Mouse (Mus musculus) common myeloid progenitor, adult 5-6 weeks (primary cell): ENCODE results near the gene Fam187a. TPM values are rescaled to one million over a fixed set of nuclear protein-coding genes. Genes with fewer than 3 reads are reported as not detected.
A peak's percentile ranks its signal among the peaks of the same experiment; 100 is the strongest.

Experiments
- ATAC-seq: replicated peaks from 2 replicates; pipeline ENCODE4 v1.8.0; 2016; ENCODE audit warnings: low read depth, mild to moderate bottlenecking, moderate TSS enrichment, inconsistent platforms; ENCODE audit not compliant: poor library complexity, severe bottlenecking
- total RNA-seq: library from RNA; stranded (forward); fragments of 200-1000, 187-1606 nt; gene quantifications from 2 replicates; pipeline ENCODE4 v1.2.3, GENCODE M21; 2017

Gene Fam187a
- total RNA-seq, 1 experiment from 2014 or later: not detected

DNA sequence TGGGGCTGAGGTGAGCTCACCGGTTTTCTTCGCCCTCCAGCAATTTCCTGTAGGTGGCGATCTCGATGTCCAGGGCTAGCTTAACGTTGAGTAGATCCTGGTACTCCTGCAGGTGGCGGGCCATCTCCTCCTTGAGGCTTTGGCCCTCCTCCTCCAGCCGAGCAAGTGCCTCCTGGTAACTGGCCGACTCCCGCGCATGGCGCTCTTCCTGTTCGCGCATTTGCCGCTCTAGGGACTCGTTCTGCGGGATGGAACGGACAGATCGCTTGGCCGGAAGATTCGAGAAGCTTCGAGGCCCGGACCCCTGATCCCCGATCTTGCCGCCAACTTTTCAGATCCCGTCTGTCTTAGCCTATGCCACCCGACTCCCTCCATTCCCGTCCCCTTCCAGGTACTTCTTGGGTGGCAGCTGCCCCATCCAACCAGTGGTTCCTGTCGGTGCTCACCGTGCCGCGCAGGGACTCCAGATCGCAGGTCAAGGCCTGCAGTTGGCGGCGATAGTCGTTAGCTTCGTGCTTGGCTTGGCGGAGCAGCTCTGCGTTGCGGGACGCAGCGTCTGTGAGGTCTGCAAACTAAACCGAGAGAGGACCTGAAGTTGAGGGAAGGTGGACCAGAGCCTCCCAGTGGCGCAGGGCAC is 8.2 kb downstream of the Fam187a start:
- ATAC-seq: peak; percentile 89

DNA sequence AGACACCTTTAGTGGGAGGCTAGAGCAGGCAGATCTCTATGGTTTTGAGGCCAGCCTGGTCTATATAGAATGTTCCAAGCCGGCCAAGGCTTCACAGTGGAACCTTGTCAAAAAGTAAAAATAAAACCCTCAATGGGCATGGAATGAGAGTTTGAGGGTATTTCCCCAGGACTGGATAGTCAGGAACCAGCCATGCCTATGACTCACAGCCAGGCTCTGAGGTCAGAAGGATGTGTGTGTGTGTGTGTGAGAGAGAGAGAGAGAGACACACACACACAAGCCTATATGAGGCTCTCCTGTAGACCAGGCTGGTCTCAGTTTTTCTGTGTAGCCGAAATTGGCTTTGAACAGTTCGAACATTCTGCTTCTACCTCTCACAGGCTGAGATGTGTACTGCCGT is 9.7 kb downstream of the Fam187a start:
- ATAC-seq: no peak

GRCm38 (mm10) chr11:102895779-102896178 is 10.8 kb downstream of the Fam187a start:
- no peak; the same call in 1 of the 2 replicates for ATAC-seq

DNA sequence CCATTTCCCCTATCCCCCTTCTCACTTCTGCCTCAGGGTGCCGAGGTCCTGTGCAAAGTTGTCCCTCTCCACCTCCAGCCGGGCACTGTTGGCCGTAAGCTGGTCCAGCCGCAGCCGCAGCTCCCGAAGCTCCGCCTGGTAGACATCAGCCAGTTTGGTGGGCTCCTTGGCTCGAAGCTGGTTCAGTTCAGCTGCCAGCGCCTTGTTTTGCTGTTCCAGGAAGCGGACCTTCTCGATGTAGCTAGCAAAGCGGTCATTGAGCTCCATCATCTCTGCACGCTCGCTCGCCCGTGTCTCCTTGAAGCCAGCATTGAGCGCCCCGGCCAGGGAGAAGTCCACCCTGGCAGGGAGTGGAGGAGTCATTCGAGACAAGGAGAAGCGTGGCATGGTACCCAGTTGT is 11.7 kb downstream of the Fam187a start:
- no peak for ATAC-seq

DNA sequence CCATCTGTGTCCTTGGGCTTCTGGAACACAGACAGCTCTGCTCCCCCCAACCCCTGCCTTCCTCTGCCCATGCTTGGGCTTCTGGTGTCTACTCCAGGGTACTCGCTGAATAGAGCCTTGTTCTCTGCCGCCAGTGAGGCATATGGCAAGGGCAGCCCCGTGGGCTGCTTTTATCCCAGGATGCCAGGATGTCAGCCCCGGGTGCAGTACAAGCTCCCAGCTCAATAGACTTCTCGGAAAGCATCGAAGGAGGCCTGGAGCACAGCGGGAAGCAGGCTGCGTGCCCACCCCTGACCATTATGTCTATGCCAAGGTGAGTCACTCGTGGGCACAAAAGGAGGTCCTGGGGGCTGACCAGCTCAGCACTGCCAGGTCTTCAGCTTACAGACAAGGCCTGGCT is 13.4 kb downstream of the Fam187a start:
- no peak for ATAC-seq

DNA sequence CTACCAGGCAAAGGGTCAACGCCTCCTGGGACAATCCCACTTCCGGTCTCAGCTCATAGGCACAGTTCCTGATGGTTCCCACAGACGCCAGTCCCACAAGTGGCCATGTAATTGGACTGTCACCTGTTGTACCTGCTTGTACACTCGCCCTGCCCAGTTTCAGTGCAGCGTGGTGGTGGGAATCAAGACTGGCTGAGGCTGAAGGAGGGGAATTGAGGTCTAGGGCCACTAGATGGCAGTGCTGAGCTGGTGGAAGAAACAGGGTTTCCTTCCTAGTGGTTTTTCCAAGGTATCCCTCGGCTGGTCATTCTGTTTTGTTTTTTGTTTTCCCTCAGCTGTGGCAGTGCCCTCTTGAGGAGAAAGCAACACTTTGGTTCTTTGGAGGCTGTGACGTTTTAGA is 15.8 kb downstream of the Fam187a start, which contains the start of gene Gfap:
Gene Gfap (minus strand): TSS at position 150 of the 400 bp plus-strand sequence.
- peak; percentile 81 for ATAC-seq

- ATAC-seq: 0 out of 2 replicates have a peak, but pooled peaks have one; percentile 1
Measured at GRCm38 (mm10) chr11:102901199-102901598, 16.2 kb downstream of the Fam187a start.

GRCm38 (mm10) chr11:102902107-102902506 is 17.1 kb downstream of the Fam187a start:
- no peak for ATAC-seq

GRCm38 (mm10) chr11:102903654-102904053 is 18.7 kb downstream of the Fam187a start:
- no peak for ATAC-seq

GRCm38 (mm10) chr11:102911376-102911775 is 26.4 kb downstream of the Fam187a start:
- no peak for ATAC-seq

- ATAC-seq: no peak
Measured at GRCm38 (mm10) chr11:102915380-102915779, 30.4 kb downstream of the Fam187a start.

GRCm38 (mm10) chr11:102918077-102918476 is 33.1 kb downstream of the Fam187a start:
- no peak for ATAC-seq

DNA sequence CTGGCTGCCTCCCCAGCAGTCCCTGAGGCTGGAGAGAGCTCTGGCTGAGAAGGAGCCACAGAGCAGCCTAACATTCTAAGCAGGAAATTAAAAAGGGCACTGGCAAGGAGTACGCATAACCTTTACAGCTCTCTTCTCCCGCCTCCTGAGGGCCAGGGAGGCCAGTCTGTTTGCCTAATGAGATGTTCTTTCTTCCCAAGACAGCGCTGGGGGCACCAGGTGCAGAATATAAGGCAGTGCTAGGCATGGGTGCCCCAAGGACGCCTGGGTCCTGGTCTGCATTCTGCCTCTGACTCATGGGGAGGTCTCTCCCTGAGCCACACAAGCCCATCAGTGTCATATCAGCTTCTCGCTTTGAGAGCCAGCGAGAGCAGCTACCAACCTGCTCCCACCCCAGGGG is 36.5 kb downstream of the Fam187a start:
- no peak for ATAC-seq

DNA sequence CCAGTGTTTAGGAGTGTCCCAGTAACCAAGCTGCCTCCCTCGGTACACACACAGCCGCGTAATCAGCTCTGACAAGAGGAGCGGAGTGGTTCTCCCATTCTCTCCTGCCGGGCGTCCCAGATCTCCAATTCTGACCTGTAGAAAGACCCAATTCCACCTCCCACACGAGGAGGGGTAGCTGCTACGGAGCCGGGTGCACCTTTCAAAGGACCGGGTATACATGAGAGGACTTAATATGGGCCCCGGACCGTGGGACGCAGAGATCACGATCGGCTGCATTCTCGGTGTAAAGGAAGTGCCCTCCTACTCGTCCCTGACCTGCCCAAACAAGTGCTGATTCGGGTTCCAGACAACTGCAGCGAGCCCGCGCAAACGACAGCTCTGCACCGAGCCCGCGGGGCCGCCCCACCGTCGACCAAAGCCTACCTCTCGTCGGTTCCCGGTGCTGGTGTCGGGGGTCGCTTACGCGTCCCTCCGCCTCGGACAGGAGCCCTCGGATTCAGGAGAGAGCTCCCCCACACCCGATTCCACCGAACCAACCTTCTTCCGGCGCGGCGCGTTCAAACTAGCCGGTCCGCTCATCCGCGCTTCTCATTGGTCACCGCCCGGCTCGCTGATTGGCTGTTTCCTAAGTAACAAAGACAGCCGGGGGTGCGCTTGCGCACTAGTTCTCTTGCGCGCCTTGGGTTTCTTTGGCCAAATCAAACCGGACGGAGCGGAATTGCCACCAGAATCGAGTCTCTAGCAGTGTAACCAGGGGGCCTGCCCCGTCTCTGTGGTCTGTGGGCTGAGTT is 39.8 kb downstream of the Fam187a start, which contains the start of gene Kif18b:
Gene Kif18b (minus strand): TSS at position 568 of the 794 bp plus-strand sequence.
- ATAC-seq: peak; percentile 95

DNA sequence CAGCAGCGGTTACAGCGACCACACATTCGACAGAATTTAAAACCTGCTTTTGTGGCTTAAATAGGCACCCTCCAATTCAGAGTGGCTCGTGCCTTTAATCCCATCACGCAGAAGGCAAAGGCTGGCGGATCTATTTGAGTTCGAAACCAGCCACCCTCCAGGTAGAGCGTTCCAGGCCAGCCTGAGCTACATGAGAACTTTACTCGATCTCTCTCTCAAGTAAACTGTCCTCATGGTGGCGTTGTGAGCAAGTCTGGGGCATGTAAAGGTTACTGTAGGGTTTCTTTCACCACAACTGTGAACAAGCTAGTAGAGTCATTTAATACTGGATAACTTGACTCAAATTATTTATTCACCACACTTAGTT is 40.4 kb downstream of the Fam187a start:
- ATAC-seq: peak; percentile 68

- no peak for ATAC-seq
Measured at GRCm38 (mm10) chr11:102930672-102931071, 45.7 kb downstream of the Fam187a start.

- no peak for ATAC-seq
Measured at GRCm38 (mm10) chr11:102936272-102936671, 51.3 kb downstream of the Fam187a start.
